Mouse (Mus musculus) MEL (cell line): ENCODE measurements around the gene Zfp683.

Experiments used
- CTCF ChIP-seq, 3 experiments: IDR thresholded peaks in 2 of 3; conservative IDR thresholded peaks in 1 of 3; 2 replicates each; pipeline ENCODE4 v1.5.1; 2011 to 2012; ENCODE audit warnings: low read length in 3 of 3, low read depth in 2 of 3, mild to moderate bottlenecking in 2 of 3, improper control_type of control experiment in 1 of 3, inconsistent platforms in 1 of 3, mixed read lengths in 1 of 3, moderate library complexity in 1 of 3; ENCODE audit not compliant: control insufficient read depth in 1 of 3, insufficient read depth in 1 of 3, poor library complexity in 1 of 3, severe bottlenecking in 1 of 3
- EP300 ChIP-seq, 2 experiments: IDR thresholded peaks; 2 replicates each; pipeline ENCODE4 v1.6.1; 2011; ENCODE audit warnings: improper control_type of control experiment in 2 of 2, low read length in 2 of 2, low read depth in 1 of 2, mild to moderate bottlenecking in 1 of 2
- GATA1 ChIP-seq: IDR thresholded peaks from 2 replicates; pipeline ENCODE4 v1.6.1; 2011; ENCODE audit warnings: low read depth, low read length, improper control_type of control experiment
- JUND ChIP-seq: IDR thresholded peaks from 2 replicates; pipeline ENCODE4 v1.6.1; 2011; ENCODE audit warnings: low read depth, mild to moderate bottlenecking, improper control_type of control experiment, low read length
- MEF2A ChIP-seq: IDR thresholded peaks from 2 replicates; pipeline ENCODE4 v1.6.1; 2014; ENCODE audit warnings: low read depth, mild to moderate bottlenecking, inconsistent platforms, low read length, improper control_type of control experiment; ENCODE audit not compliant: poor library complexity, insufficient replicate concordance, severe bottlenecking; ENCODE audit errors: extremely low read depth
- NRF1 ChIP-seq: IDR thresholded peaks from 2 replicates; pipeline ENCODE4 v1.6.1; 2014; ENCODE audit warnings: low read depth, mild to moderate bottlenecking, inconsistent platforms, low read length, improper control_type of control experiment, moderate library complexity; ENCODE audit not compliant: poor library complexity, insufficient read depth, severe bottlenecking
- POLR2A ChIP-seq, 2 experiments: IDR thresholded peaks; 2 replicates each; pipeline ENCODE4 v1.6.1; 2011 to 2012; ENCODE audit warnings: low read length in 2 of 2, mild to moderate bottlenecking in 2 of 2, control low read depth in 1 of 2, improper control_type of control experiment in 1 of 2, low read depth in 1 of 2, moderate library complexity in 1 of 2; ENCODE audit not compliant: control insufficient read depth in 1 of 2, insufficient read depth in 1 of 2, poor library complexity in 1 of 2
- POLR2AphosphoS2 ChIP-seq: IDR thresholded peaks from 2 replicates; pipeline ENCODE4 v1.6.1; 2011; ENCODE audit warnings: low read length, improper control_type of control experiment
- SMC3 ChIP-seq: IDR thresholded peaks from 2 replicates; pipeline ENCODE4 v1.6.1; 2011; ENCODE audit warnings: low read depth, low read length, improper control_type of control experiment
- TCF12 ChIP-seq: IDR thresholded peaks from 2 replicates; pipeline ENCODE4 v1.6.1; 2014; ENCODE audit warnings: low read depth, mild to moderate bottlenecking, inconsistent platforms, low read length, improper control_type of control experiment, moderate library complexity
- UBTF ChIP-seq: IDR thresholded peaks from 2 replicates; pipeline ENCODE4 v1.6.1; 2012; ENCODE audit warnings: low read depth, mild to moderate bottlenecking, inconsistent platforms, low read length, improper control_type of control experiment, moderate library complexity, borderline replicate concordance; ENCODE audit not compliant: insufficient read depth
- ZC3H11A ChIP-seq: IDR thresholded peaks from 2 replicates; pipeline ENCODE4 v1.6.1; 2012; ENCODE audit warnings: low read depth, mild to moderate bottlenecking, inconsistent platforms, low read length, improper control_type of control experiment
- ZNF384 ChIP-seq: IDR thresholded peaks from 2 replicates; pipeline ENCODE4 v1.6.1; 2012; ENCODE audit warnings: low read depth, mild to moderate bottlenecking, inconsistent platforms, low read length, improper control_type of control experiment

DNA sequence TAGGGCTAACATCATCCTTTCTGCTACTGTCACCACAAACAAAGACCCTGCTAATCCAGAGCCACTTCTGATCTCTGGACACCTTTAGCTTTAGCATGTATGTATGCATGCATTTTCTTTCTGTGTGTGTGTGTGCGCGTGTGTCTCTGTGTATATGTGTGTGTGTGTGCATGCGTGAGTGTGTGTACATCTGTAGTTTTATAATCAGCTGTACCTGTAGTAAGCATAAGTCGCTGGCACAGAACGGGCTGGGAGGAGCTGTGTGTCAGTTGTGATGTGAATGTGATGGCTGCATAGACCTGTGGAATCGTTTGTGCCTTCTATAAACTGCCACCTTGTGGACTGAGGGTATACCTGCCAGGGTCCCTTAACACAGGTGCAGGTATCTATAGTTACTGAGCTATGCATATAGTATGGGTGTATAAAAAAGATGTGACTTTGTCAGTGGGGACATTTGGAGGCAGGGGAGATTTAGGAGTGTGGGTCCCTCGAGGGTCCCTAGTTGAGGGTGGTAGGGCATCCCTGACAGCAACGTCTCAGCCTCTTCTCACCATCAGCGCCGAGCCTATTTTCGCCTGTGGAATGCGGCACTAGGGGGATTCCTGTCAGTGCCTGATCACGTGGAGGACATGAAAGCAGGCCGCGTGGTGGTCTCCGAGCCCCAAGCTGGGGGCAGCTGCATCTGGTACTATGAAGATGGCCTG, 37.0 kb downstream of the Zfp683 start:
- TF ChIP-seq SMC3 (no peak), ZNF384 (no peak), POLR2A (IDR thresholded peaks at IDR 0.05; ENCODE audit: control insufficient read depth in 1 of 2, insufficient read depth in 1 of 2, low read depth in 1 of 2, low read length in 2 of 2, poor library complexity in 1 of 2) (no peak), NRF1 (no peak), MEF2A (no peak), POLR2AphosphoS2 (no peak), GATA1 (no peak), EP300 (IDR thresholded peaks at IDR 0.05; ENCODE audit: low read depth in 1 of 2, low read length in 2 of 2) (no peak), CTCF (IDR thresholded peaks at IDR 0.05 in 2 of 3, conservative IDR thresholded peaks at IDR 0.05 in 1 of 3; ENCODE audit: control insufficient read depth in 1 of 3, insufficient read depth in 1 of 3, low read depth in 2 of 3, low read length in 3 of 3, poor library complexity in 1 of 3, severe bottlenecking in 1 of 3) (peak in 1 of 3 experiments; percentile 20; a peak in 2 of 6 replicates), ZC3H11A (no peak), JUND (no peak), TCF12 (no peak), UBTF (no peak)
